Mouse (Mus musculus): ENCODE measurements at regions not wholly inside any gene's neighbourhood (a gene's known extent, or its start where the extent isn't known, plus 50 kb on each side); places are given as distances from the start of the nearest gene placed in this dataset.

GRCm38 (mm10) chr14:105544066-105544465 lies 285.7 kb downstream of the Ndfip2 start:
- TF ChIP-seq CTCF (IDR thresholded peaks at IDR 0.05; ENCODE audit: borderline replicate concordance, insufficient read depth, low read length) (no peak), POLR2A (IDR thresholded peaks at IDR 0.05; ENCODE audit: low read depth, low read length) (no peak)

Data from embryonic fibroblast, embryonic 13.5 days (primary cell).